Mouse (Mus musculus) limb, embryonic 13.5 days (tissue): ENCODE data around the gene Tpst1. TPM values are rescaled to one million over a fixed set of nuclear protein-coding genes. Genes with fewer than 3 reads are reported as not detected.
"Not testable (repeated sequence)": the region's sequence is repeated elsewhere in the genome, so short reads cannot be mapped to it uniquely, and the experiment has no call there.

Experiments used
- ATAC-seq: fragments of 200-750 bp; cut with Nextera tagmentation; 2 replicates; pipeline ENCODE4 v1.8.0; 2017; ENCODE audit warnings: low read depth, moderate number of reproducible peaks, moderate TSS enrichment; ENCODE audit not compliant: low FRiP score
- H3K27ac ChIP-seq: fragments of 300-500 bp; sonication (generic); 2 replicates; pipeline ENCODE4 v1.5.1; 2015; ENCODE audit warnings: inconsistent platforms, mild to moderate bottlenecking, moderate library complexity
- H3K27me3 ChIP-seq: fragments of 300-500 bp; sonication (generic); 2 replicates; pipeline ENCODE4 v1.6.1; 2015; ENCODE audit warnings: mild to moderate bottlenecking, inconsistent platforms
- H3K36me3 ChIP-seq: fragments of 300-500 bp; sonication (generic); 2 replicates; pipeline ENCODE4 v1.6.1; 2015; ENCODE audit warnings: inconsistent platforms, mild to moderate bottlenecking, moderate library complexity
- H3K4me1 ChIP-seq: fragments of 300-500 bp; sonication (generic); 2 replicates; pipeline ENCODE4 v1.6.1; 2015; ENCODE audit warnings: inconsistent platforms
- H3K4me2 ChIP-seq: fragments of 300-500 bp; sonication (generic); replicated peaks from 2 replicates; pipeline ENCODE4 v1.6.1; 2015; ENCODE audit warnings: inconsistent platforms, mild to moderate bottlenecking, moderate library complexity
- H3K4me3 ChIP-seq: fragments of 300-500 bp; sonication (generic); 2 replicates; pipeline ENCODE4 v1.5.1; 2015; ENCODE audit warnings: moderate library complexity, mild to moderate bottlenecking, inconsistent platforms
- H3K9ac ChIP-seq: fragments of 300-500 bp; sonication (generic); 2 replicates; pipeline ENCODE4 v1.6.1; 2015; ENCODE audit warnings: mild to moderate bottlenecking, inconsistent platforms
- H3K9me3 ChIP-seq: fragments of 300-500 bp; sonication (generic); 2 replicates; pipeline ENCODE4 v1.6.1; 2016; ENCODE audit warnings: inconsistent platforms
- WGBS: fragments of 180-500 bp; shearing (Covaris S2); methylation state at CpG from one replicate; pipeline ENCODE4 v1.1.7; 2015; 5-methylcytosine and 5-hydroxymethylcytosine counted together
- polyA plus RNA-seq: library from polyadenylated mRNA; unstranded; fragments of >200 nt; fragmentation: Nextera tagmentation; extraction: Ambion mirVana; gene quantifications from 2 replicates; pipeline ENCODE4 v1.2.1, GENCODE M21; 2015

Gene Tpst1
- polyA plus RNA-seq = 99.2 and 104 TPM in 2 replicates

GRCm38 (mm10) chr5:130073026-130073425 is at the start of gene Tpst1:
TSS of gene Tpst1 (plus strand) at chr5:130073326.
- Histone ChIP-seq H3K4me3 (no peak within 1 kb of the TSS), H3K27ac (no peak within 1 kb of the TSS; the same call in 1 of the 2 replicates), H3K4me1 (no peaks in the 10 kb centered on the region), H3K4me2 (no peak within 1 kb of the TSS), H3K9me3 (0 out of 2 replicates have a peak, but pooled peaks cover 3% of the 10 kb centered on the region), H3K36me3 (no peaks in the 10 kb centered on the region), H3K27me3 (no peaks in the 10 kb centered on the region), H3K9ac (no peak within 1 kb of the TSS)
- 93% methylated on average over 6 of the region's 6 CpGs for WGBS
- ATAC-seq = no peak

- H3K27me3 ChIP-seq = no peaks in the 10 kb centered on the region
- H3K36me3 ChIP-seq = no peaks in the 10 kb centered on the region
- H3K9me3 ChIP-seq = no peaks in the 10 kb centered on the region
- peak overlapping the region; percentile 64 for H3K4me3 ChIP-seq
- H3K27ac ChIP-seq = peak overlapping the region; percentile 58; the same call in 1 of the 2 replicates
- WGBS = under 1% methylated on average over 32 of the region's 32 CpGs
- peak overlapping the region; percentile 71 for H3K9ac ChIP-seq
- peaks cover 15% of the 10 kb centered on the region for H3K4me1 ChIP-seq
- peak; percentile 90 for ATAC-seq
- H3K4me2 ChIP-seq = peak overlapping the region; percentile 83
Measured at GRCm38 (mm10) chr5:130023767-130024539, 49.2 kb upstream of the Tpst1 start.

GRCm38 (mm10) chr5:130027134-130027533 is 46.0 kb upstream of the Tpst1 start:
- no peak for ATAC-seq
- H3K4me1 ChIP-seq = peaks cover 11% of the 10 kb centered on the region
- WGBS = 77% methylated on average over 5 of the region's 5 CpGs
- H3K4me2 ChIP-seq = no peak overlapping the region
- H3K4me3 ChIP-seq = no peak overlapping the region
- no peaks in the 10 kb centered on the region for H3K36me3 ChIP-seq
- no peaks in the 10 kb centered on the region for H3K27me3 ChIP-seq
- no peak overlapping the region for H3K9ac ChIP-seq
- no peak overlapping the region for H3K27ac ChIP-seq
- no peaks in the 10 kb centered on the region for H3K9me3 ChIP-seq

GRCm38 (mm10) chr5:130027696-130028095 is 45.4 kb upstream of the Tpst1 start:
- Histone ChIP-seq H3K9ac (no peak overlapping the region), H3K4me1 (peaks cover 11% of the 10 kb centered on the region), H3K9me3 (no peaks in the 10 kb centered on the region), H3K27ac (no peak overlapping the region), H3K27me3 (no peaks in the 10 kb centered on the region), H3K4me3 (no peak overlapping the region), H3K36me3 (no peaks in the 10 kb centered on the region), H3K4me2 (no peak overlapping the region)
- ATAC-seq = no peak
- 86% methylated on average over 7 of the region's 7 CpGs for WGBS

GRCm38 (mm10) chr5:130029142-130029897 is 43.8 kb upstream of the Tpst1 start, which contains the start of the genes Asl and Crcp:
TSS of gene Asl (minus strand) at chr5:130029247.
TSS of gene Crcp (plus strand) at chr5:130029290.
- 2% methylated on average over 51 of the region's 51 CpGs for WGBS

GRCm38 (mm10) chr5:130031410-130032390 is 41.4 kb upstream of the Tpst1 start:
- Histone ChIP-seq H3K27me3 (no peaks in the 10 kb centered on the region), H3K36me3 (peaks cover 19% of the 10 kb centered on the region), H3K27ac (no peak overlapping the region), H3K4me3 (no peak overlapping the region), H3K4me1 (peaks cover 6% of the 10 kb centered on the region), H3K4me2 (no peak overlapping the region), H3K9ac (no peak overlapping the region), H3K9me3 (no peaks in the 10 kb centered on the region)
- no peak for ATAC-seq
- WGBS = 91% methylated on average over 19 of the region's 19 CpGs

More at GRCm38 (mm10) chr5:130029142-130029897, 43.8 kb upstream of the Tpst1 start, which contains the start of the genes Asl and Crcp:
- H3K4me3 ChIP-seq = peak within 1 kb of the TSS; percentile 72
- H3K27me3 ChIP-seq = no peaks in the 10 kb centered on the region
- ATAC-seq = peak; percentile 84
- no peaks in the 10 kb centered on the region for H3K36me3 ChIP-seq
- H3K9ac ChIP-seq = peak within 1 kb of the TSS; percentile 81
- peak within 1 kb of the TSS; percentile 88 for H3K27ac ChIP-seq
- peaks cover 10% of the 10 kb centered on the region for H3K4me1 ChIP-seq
- H3K4me2 ChIP-seq = peak within 1 kb of the TSS; percentile 72
- H3K9me3 ChIP-seq = no peaks in the 10 kb centered on the region

- WGBS = 80% methylated on average over 2 of the region's 2 CpGs
- no peak overlapping the region for H3K9ac ChIP-seq
- no peaks in the 10 kb centered on the region for H3K27me3 ChIP-seq
- H3K9me3 ChIP-seq = no peaks in the 10 kb centered on the region
- no peak overlapping the region for H3K27ac ChIP-seq
- H3K4me1 ChIP-seq = peaks cover 6% of the 10 kb centered on the region
- no peak overlapping the region for H3K4me3 ChIP-seq
- H3K36me3 ChIP-seq = peaks cover 34% of the 10 kb centered on the region
- no peak for ATAC-seq
- no peak overlapping the region for H3K4me2 ChIP-seq
Measured at GRCm38 (mm10) chr5:130033869-130034268, 39.3 kb upstream of the Tpst1 start.

GRCm38 (mm10) chr5:130036300-130036699 is 36.8 kb upstream of the Tpst1 start:
- not testable (repeated sequence) for H3K4me3 ChIP-seq, H3K9me3 ChIP-seq, H3K27me3 ChIP-seq, H3K27ac ChIP-seq, ATAC-seq, H3K4me1 ChIP-seq, H3K9ac ChIP-seq, H3K4me2 ChIP-seq
- H3K36me3 ChIP-seq = peaks cover 54% of the 10 kb centered on the region
- 70% methylated on average over 2 of the region's 2 CpGs for WGBS

GRCm38 (mm10) chr5:130037752-130038455 is 35.2 kb upstream of the Tpst1 start:
- 66% methylated on average over 19 of the region's 19 CpGs for WGBS
- no peaks in the 10 kb centered on the region for H3K9me3 ChIP-seq
- ATAC-seq = no peak
- peaks cover 68% of the 10 kb centered on the region for H3K36me3 ChIP-seq
- no peaks in the 10 kb centered on the region for H3K4me1 ChIP-seq
- H3K27ac ChIP-seq = no peak overlapping the region
- no peak overlapping the region for H3K4me3 ChIP-seq
- no peak overlapping the region for H3K4me2 ChIP-seq
- H3K27me3 ChIP-seq = no peaks in the 10 kb centered on the region
- H3K9ac ChIP-seq = no peak overlapping the region

- ATAC-seq = no peak
- Histone ChIP-seq H3K9me3 (no peaks in the 10 kb centered on the region), H3K4me3 (no peak overlapping the region), H3K9ac (no peak overlapping the region), H3K36me3 (peaks cover 77% of the 10 kb centered on the region), H3K4me1 (no peaks in the 10 kb centered on the region), H3K27me3 (no peaks in the 10 kb centered on the region), H3K27ac (no peak overlapping the region), H3K4me2 (no peak overlapping the region)
- 87% methylated on average over 4 of the region's 4 CpGs for WGBS
Measured at GRCm38 (mm10) chr5:130040797-130041196, 32.3 kb upstream of the Tpst1 start.

- H3K27ac ChIP-seq = no peak overlapping the region
- no peaks in the 10 kb centered on the region for H3K27me3 ChIP-seq
- no peak for ATAC-seq
- H3K4me1 ChIP-seq = no peaks in the 10 kb centered on the region
- no peaks in the 10 kb centered on the region for H3K9me3 ChIP-seq
- no peak overlapping the region for H3K4me2 ChIP-seq
- peaks cover 77% of the 10 kb centered on the region for H3K36me3 ChIP-seq
- H3K4me3 ChIP-seq = no peak overlapping the region
- 84% methylated on average over 4 of the region's 4 CpGs for WGBS
- no peak overlapping the region for H3K9ac ChIP-seq
Measured at GRCm38 (mm10) chr5:130041262-130041661, 31.9 kb upstream of the Tpst1 start.
